Mouse (Mus musculus): Measurements from ENCODE around the gene Siah1a.

GRCm38 (mm10) chr8:86720756-86721459, 24.8 kb downstream of the Siah1a start:
- TF ChIP-seq CTCF (IDR thresholded peaks at IDR 0.05; ENCODE audit: control insufficient read depth, insufficient read depth, insufficient replicate concordance, low read depth, low read length) (no peak), POLR2A (IDR thresholded peaks at IDR 0.05; ENCODE audit: control insufficient read depth, low read depth, low read length) (no peak)

Measured in testis, adult 2 months (tissue).